Mouse (Mus musculus) midbrain, embryonic 14.5 days (tissue): ENCODE results near the gene Mtus2. TPM values are rescaled to one million over a fixed set of nuclear protein-coding genes. Genes with fewer than 3 reads are reported as not detected.
A peak's percentile ranks its signal among the peaks of the same experiment; 100 is the strongest.

ENCODE experiments used
- ATAC-seq: fragments of 200-750 bp; cut with Nextera tagmentation; 2 replicates; pipeline ENCODE4 v1.8.0; 2017; ENCODE audit warnings: moderate number of reproducible peaks, moderate library complexity; ENCODE audit not compliant: low FRiP score, low TSS enrichment
- DNase-seq: peaks from one replicate; pipeline ENCODE4 v3.0.0-alpha.2; 2015
- H3K27ac ChIP-seq: fragments of 300-500 bp; sonication (generic); replicated peaks from 2 replicates; pipeline ENCODE4 v1.5.1; 2014; ENCODE audit warnings: mild to moderate bottlenecking, low read depth, low read length, moderate library complexity
- H3K27me3 ChIP-seq: fragments of 300-500 bp; sonication (generic); 2 replicates; pipeline ENCODE4 v1.6.1; 2014; ENCODE audit warnings: low read length, control low read depth, mixed read lengths; ENCODE audit not compliant: control insufficient read depth, insufficient read depth
- H3K36me3 ChIP-seq: fragments of 300-500 bp; sonication (generic); 2 replicates; pipeline ENCODE4 v1.6.1; 2014; ENCODE audit warnings: low read length, control low read depth; ENCODE audit not compliant: control insufficient read depth, insufficient read depth
- H3K4me1 ChIP-seq: fragments of 300-500 bp; sonication (generic); 2 replicates; pipeline ENCODE4 v1.6.1; 2014; ENCODE audit warnings: mild to moderate bottlenecking, antibody characterized with exemption, low read length, control low read depth; ENCODE audit not compliant: control insufficient read depth, insufficient read depth
- H3K4me2 ChIP-seq: fragments of 300-500 bp; sonication (generic); 2 replicates; pipeline ENCODE4 v1.6.1; 2014; ENCODE audit warnings: mild to moderate bottlenecking, low read length, moderate library complexity
- H3K4me3 ChIP-seq: fragments of 300-500 bp; sonication (generic); replicated peaks from 2 replicates; pipeline ENCODE4 v1.5.1; 2014; ENCODE audit warnings: low read depth, low read length
- H3K9ac ChIP-seq: fragments of 300-500 bp; sonication (generic); replicated peaks from 2 replicates; pipeline ENCODE4 v1.6.1; 2014; ENCODE audit warnings: mild to moderate bottlenecking, low read length, moderate library complexity
- H3K9me3 ChIP-seq: fragments of 300-500 bp; sonication (generic); 2 replicates; pipeline ENCODE4 v1.6.1; 2016; ENCODE audit warnings: low read length, control low read depth, mixed read lengths; ENCODE audit not compliant: control insufficient read depth
- WGBS: fragments of 180-500 bp; shearing (Covaris S2); extraction: QIAGEN DNeasy Blood & Tissue Kit; methylation state at CpG from one replicate; pipeline ENCODE4 v1.1.7; 2014; 5-methylcytosine and 5-hydroxymethylcytosine counted together
- polyA plus RNA-seq: library from polyadenylated mRNA; unstranded; fragments of >200 nt; fragmentation: Nextera tagmentation; extraction: Ambion mirVana; gene quantifications from 2 replicates; pipeline ENCODE4 v1.2.1, GENCODE M21; 2014

Mtus2 gene
- polyA plus RNA-seq, 1 experiment from 2014 or later: 46.8 TPM

DNA sequence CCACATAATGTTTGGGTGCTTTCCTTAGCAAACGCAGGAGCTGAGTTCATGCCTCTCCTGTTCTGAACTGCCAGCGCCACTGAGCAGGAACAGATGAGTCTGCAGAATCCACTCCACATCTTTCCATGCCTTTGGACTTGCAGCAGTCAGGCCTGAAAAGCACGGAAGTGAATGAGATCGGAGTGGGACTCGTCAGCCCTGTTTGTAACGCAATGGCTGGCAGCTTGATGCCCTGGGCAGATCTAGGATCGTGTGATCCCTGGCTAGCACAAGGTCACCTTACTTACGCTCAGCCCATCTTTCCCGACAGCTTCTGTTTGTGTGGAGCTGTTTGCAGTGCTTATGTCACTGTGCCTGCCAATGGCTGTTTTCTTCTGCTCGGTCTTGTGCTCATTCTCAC is 137.5 kb downstream of the Mtus2 start:
- ATAC-seq: no peak
- no peaks in the 10 kb centered on the region for H3K36me3 ChIP-seq
- 0 out of 2 replicates have a peak overlapping the region, but pooled peaks have one; percentile 22 for H3K27ac ChIP-seq
- peak; percentile 43 for DNase-seq
- no peaks in the 10 kb centered on the region for H3K9me3 ChIP-seq
- no peak overlapping the region for H3K4me3 ChIP-seq
- no peaks in the 10 kb centered on the region for H3K27me3 ChIP-seq
- no peaks in the 10 kb centered on the region for H3K4me1 ChIP-seq
- H3K4me2 ChIP-seq: no peak overlapping the region
- 49% methylated on average over 10 of the region's 10 CpGs for WGBS
- no peak overlapping the region for H3K9ac ChIP-seq

DNA sequence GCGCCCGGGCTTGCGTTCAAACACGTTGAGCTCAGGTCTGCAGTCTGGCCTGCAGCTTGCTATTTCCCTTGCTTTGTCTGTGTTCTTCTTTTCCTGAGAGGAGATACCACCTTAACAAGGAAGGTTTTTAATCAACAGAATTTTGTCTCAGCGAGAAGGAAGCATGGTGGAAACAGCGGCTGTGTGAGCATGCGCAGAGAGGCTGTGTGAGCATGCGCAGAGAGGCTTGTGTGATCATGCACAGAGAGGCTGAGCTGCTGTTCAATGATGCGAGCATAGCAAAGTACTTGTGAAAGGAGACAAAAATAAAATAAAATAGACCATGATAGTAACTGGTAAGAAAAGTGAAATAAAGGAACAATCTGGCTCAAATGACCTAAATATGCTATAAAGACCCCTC is 142.2 kb downstream of the Mtus2 start:
- Histone ChIP-seq H3K4me1 (no peaks in the 10 kb centered on the region), H3K4me3 (no peak overlapping the region), H3K27me3 (no peaks in the 10 kb centered on the region), H3K9me3 (no peaks in the 10 kb centered on the region), H3K36me3 (no peaks in the 10 kb centered on the region), H3K9ac (no peak overlapping the region), H3K27ac (no peak overlapping the region), H3K4me2 (no peak overlapping the region)
- no peak for DNase-seq
- 91% methylated on average over 9 of the region's 9 CpGs for WGBS
- no peak for ATAC-seq

DNA sequence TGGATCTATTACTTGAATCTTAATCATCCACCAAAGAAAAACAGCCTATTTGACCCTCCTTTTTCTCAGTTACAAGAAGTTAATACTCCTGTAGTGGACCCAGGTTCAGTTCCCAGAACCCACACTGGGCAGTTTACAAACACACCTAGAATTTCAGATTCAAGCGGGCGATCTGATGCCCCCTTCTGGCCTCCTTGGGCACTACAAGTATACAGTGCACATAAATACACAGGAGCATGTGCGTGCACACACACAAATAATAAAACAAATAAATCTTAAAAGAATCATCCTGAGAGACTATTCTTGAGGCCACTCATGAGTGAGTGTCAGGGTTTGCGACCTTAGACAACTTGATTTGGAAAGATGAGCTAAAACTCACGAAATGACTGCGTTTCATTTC is 150.2 kb downstream of the Mtus2 start:
- H3K4me3 ChIP-seq: no peak overlapping the region
- ATAC-seq: no peak
- peaks cover 12% of the 10 kb centered on the region for H3K4me1 ChIP-seq
- no peak for DNase-seq
- no peaks in the 10 kb centered on the region for H3K27me3 ChIP-seq
- no peaks in the 10 kb centered on the region for H3K36me3 ChIP-seq
- H3K9ac ChIP-seq: no peak overlapping the region
- no peaks in the 10 kb centered on the region for H3K9me3 ChIP-seq
- H3K4me2 ChIP-seq: no peak overlapping the region
- 77% methylated on average over 6 of the region's 6 CpGs for WGBS
- H3K27ac ChIP-seq: peak overlapping the region; percentile 75

DNA sequence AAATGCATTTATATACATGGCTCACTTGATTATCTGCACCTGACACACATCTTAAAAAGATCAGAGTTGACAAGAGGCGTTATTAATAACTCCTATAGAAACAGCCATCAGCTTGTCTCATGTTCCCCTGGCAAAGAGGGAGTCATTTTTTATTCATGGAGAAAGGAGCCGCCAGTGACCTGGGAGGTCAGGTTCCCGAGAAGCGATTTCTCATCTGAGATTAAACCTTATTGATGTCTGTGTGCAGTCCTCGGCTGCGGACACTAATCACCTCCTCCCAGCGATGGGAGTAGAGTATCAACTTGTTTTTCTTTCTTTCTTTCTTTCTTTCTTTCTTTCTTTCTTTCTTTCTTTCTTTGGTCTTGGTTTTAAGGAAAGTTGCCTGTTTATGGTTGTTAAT is 150.8 kb downstream of the Mtus2 start:
- no peak overlapping the region for H3K4me3 ChIP-seq
- peak overlapping the region; percentile 75 for H3K27ac ChIP-seq
- no peaks in the 10 kb centered on the region for H3K9me3 ChIP-seq
- ATAC-seq (no peak), DNase-seq (peak; percentile 56)
- H3K36me3 ChIP-seq: no peaks in the 10 kb centered on the region
- peaks cover 12% of the 10 kb centered on the region for H3K4me1 ChIP-seq
- 12% methylated on average over 7 of the region's 7 CpGs for WGBS
- no peak overlapping the region for H3K9ac ChIP-seq
- peak overlapping the region; percentile 14; the same call in 1 of the 2 replicates for H3K4me2 ChIP-seq
- no peaks in the 10 kb centered on the region for H3K27me3 ChIP-seq

DNA sequence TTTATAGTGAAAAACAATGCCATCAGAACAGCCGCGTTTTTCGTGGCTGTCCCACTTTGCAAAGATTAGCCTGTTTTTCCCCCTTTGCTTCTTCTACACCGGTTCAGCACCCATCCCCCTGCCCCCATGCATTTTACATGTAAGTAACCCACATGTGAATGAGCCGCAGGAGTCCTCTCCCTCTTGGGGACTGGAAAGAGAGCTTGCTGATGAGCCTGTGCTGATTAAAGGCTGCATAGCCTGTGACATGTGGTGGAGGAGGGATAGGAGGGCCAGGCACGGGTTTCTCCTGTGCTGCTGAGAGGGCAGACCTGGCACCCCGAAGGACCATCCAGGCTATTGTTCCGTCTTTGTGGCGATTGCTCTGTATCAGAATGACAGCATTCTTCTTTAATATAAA is 151.2 kb downstream of the Mtus2 start:
- Histone ChIP-seq H3K4me1 (peaks cover 12% of the 10 kb centered on the region), H3K27ac (peak overlapping the region; percentile 75), H3K9me3 (no peaks in the 10 kb centered on the region), H3K27me3 (no peaks in the 10 kb centered on the region), H3K9ac (peak overlapping the region; percentile 3; the same call in 1 of the 2 replicates), H3K36me3 (no peaks in the 10 kb centered on the region), H3K4me2 (peak overlapping the region; percentile 14; the same call in 1 of the 2 replicates), H3K4me3 (no peak overlapping the region)
- DNase-seq (peak; percentile 51), ATAC-seq (no peak)
- WGBS: 15% methylated on average over 9 of the region's 9 CpGs

DNA sequence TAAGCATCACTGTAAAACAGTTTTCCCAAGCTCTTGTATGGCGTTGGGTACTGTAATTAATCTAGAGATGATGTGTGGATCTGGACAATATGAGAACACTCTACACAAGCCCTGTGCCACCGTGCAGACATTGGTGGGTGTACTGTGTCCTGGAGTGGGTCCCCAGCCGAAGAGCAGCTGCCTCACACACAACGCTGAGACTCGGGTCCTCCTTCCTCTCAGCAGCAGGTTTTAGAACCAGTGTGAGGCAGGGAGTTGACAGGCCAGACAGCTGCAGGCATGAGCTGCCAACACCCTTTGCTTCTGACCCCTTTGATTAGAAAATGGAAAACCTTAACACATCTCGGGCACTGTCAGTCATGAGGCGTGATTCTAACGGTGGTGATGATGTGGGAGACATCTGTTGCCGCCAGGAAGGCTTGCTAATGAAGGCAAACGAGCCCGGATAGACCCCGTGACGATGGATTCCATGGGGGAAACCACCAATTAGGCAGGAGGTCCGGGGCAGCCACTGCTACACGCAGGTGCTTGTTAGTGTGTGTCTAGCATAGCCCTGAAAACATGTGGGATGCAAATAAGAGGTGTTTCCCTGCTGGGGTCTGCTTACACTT is 158.2 kb downstream of the Mtus2 start:
- H3K9ac ChIP-seq: no peak overlapping the region
- H3K4me1 ChIP-seq: peaks cover 8% of the 10 kb centered on the region; the same call in 1 of the 2 replicates
- no peaks in the 10 kb centered on the region for H3K9me3 ChIP-seq
- H3K27me3 ChIP-seq: no peaks in the 10 kb centered on the region
- no peaks in the 10 kb centered on the region for H3K36me3 ChIP-seq
- 62% methylated on average over 15 of the region's 15 CpGs for WGBS
- H3K4me3 ChIP-seq: no peak overlapping the region
- DNase-seq: peak; percentile 54
- no peak for ATAC-seq
- peak overlapping the region; percentile 33; the same call in 1 of the 2 replicates for H3K27ac ChIP-seq
- no peak overlapping the region for H3K4me2 ChIP-seq

DNA sequence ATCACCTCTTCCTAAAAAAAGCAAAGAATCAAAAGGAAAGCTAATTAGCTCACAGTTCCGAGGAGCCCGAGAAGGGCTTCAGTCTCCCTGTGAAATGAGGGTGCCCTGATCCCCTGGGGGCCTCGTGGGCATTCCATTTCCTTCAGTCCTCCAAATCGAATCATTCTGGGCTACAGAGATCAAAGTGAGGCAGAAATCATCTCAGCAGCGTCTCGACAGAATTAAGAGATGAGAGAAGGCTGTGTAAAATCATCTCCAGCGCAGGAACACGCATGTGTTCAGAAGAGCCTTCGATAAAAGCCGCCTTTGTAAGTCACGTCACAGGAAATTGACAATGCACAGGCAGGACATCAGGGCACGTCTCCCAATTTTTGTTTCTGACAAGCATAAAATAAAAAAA is 167.2 kb downstream of the Mtus2 start:
- no peaks in the 10 kb centered on the region for H3K4me1 ChIP-seq
- no peaks in the 10 kb centered on the region for H3K27me3 ChIP-seq
- ATAC-seq: no peak
- H3K4me2 ChIP-seq: no peak overlapping the region
- H3K9me3 ChIP-seq: peaks cover 5% of the 10 kb centered on the region; the same call in 1 of the 2 replicates
- 0 out of 2 replicates have a peak overlapping the region, but pooled peaks have one; percentile 10 for H3K27ac ChIP-seq
- DNase-seq: peak; percentile 46
- no peak overlapping the region for H3K4me3 ChIP-seq
- no peaks in the 10 kb centered on the region for H3K36me3 ChIP-seq
- no peak overlapping the region for H3K9ac ChIP-seq
- 55% methylated on average over 12 of the region's 12 CpGs for WGBS

DNA sequence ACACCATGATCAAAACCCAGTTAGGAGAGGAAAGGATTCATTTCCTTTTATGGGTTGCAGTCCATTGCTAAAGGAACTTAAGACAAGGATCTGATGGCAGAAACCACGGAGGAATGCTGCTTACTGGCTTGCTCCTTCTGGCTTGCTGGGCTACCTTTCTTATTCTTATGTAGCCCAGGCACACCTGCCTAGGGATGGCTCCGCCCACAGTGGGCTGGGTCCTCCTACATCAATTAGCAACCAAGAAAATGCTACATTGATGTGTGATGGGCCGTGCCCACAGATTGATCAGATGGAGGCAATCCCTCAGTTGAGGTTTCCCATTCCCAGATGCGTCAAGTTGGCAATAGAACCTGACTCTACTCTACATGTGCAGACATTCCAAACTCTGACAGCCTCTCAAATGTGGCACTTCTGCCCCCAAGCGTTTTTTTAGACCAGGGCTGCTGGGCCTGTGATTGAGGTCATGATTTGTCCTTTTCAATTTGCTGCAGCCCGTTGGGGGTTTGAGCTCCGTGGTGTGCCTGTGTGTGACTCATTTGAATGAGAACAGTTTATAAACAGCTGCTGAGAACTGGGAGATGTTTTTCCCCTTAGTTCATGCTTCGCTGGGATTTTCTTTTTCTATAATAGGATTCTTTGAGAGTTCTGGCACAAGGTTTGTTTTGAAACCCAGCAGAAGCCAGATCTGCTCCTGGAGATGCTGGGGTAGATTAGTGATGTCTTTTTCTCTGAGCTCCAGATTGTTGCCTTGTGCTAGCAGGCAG is 173.8 kb downstream of the Mtus2 start:
- Histone ChIP-seq H3K27ac (0 out of 2 replicates have a peak overlapping the region, but pooled peaks have one; percentile 32), H3K4me2 (no peak overlapping the region), H3K4me1 (0 out of 2 replicates have a peak, but pooled peaks cover 13% of the 10 kb centered on the region), H3K27me3 (no peaks in the 10 kb centered on the region), H3K9ac (no peak overlapping the region), H3K9me3 (no peaks in the 10 kb centered on the region), H3K36me3 (no peaks in the 10 kb centered on the region), H3K4me3 (no peak overlapping the region)
- no peak for ATAC-seq
- 41% methylated on average over 8 of the region's 8 CpGs for WGBS
- peak; percentile 49 for DNase-seq
